Mouse (Mus musculus) left cerebral cortex, postnatal 14 days (tissue): ENCODE measurements around the gene Sparcl1. TPM values are rescaled to one million over a fixed set of nuclear protein-coding genes. Genes with fewer than 3 reads are reported as not detected.

Experiments used
- DNase-seq, 2 experiments: peaks; one replicate each; pipeline ENCODE4 v3.0.0; 2021 to 2022; ENCODE audit warnings: low spot score in 2 of 2, mixed read lengths in 1 of 2
- intact Hi-C: fragments of 180-260 bp; cut with DNase I; formaldehyde crosslinking; loops from one replicate; pipeline ENCODE4 v1.15.1; 2025
- total RNA-seq, 2 experiments: library from RNA; stranded (reverse); gene quantifications; 2 replicates each; pipeline ENCODE4 v1.2.3; 2021

Gene Sparcl1
- total RNA-seq, 2 experiments from 2014 or later = 1,229 to 1,307 TPM

GRCm38 (mm10) chr5:104073602-104074001 lies 39.9 kb downstream of the Sparcl1 start:
- DNase-seq = no peak
- intact Hi-C loops = loop anchor here (2.0 to 5.0 kb wide), 2 partner anchors 39 to 269 kb away; partner anchors contain the start of gene Sparcl1

- intact Hi-C loops = loop anchor here (5.0 kb wide), 1 partner anchor 270 kb away; no protein-coding TSS in a partner anchor
- DNase-seq = peak in 1 of 2 experiments; percentile 42
These were observed 41.2 kb downstream of the Sparcl1 start for GRCm38 (mm10) chr5:104072272-104072886.

GRCm38 (mm10) chr5:104071048-104071447 lies 42.5 kb downstream of the Sparcl1 start:
- intact Hi-C loops = loop anchor here (5.0 kb wide), 1 partner anchor 271 kb away; no protein-coding TSS in a partner anchor
- DNase-seq = no peak

- DNase-seq = no peak
- intact Hi-C loops = no loop called here
These were observed 44.8 kb downstream of the Sparcl1 start for GRCm38 (mm10) chr5:104068751-104069150.

GRCm38 (mm10) chr5:104062773-104063551 lies 50.6 kb downstream of the Sparcl1 start:
- intact Hi-C loops = no loop called here
- no peak for DNase-seq

- intact Hi-C loops = no loop called here
- no peak for DNase-seq
These were observed 51.4 kb downstream of the Sparcl1 start for GRCm38 (mm10) chr5:104061936-104062772.

- intact Hi-C loops = no loop called here
These were observed 53.1 kb downstream of the Sparcl1 start for GRCm38 (mm10) chr5:104060429-104060828.

GRCm38 (mm10) chr5:104059628-104060027 lies 53.9 kb downstream of the Sparcl1 start:
- intact Hi-C loops = no loop called here
- no peak for DNase-seq

More at GRCm38 (mm10) chr5:104060429-104060828, 53.1 kb downstream of the Sparcl1 start:
- DNase-seq = no peak

- intact Hi-C loops = no loop called here
- DNase-seq = peak in 1 of 2 experiments; percentile 51
These were observed 55.5 kb downstream of the Sparcl1 start for GRCm38 (mm10) chr5:104058021-104058420.

- intact Hi-C loops = no loop called here
- DNase-seq = no peak
These were observed 57.2 kb downstream of the Sparcl1 start for GRCm38 (mm10) chr5:104056295-104056694.

GRCm38 (mm10) chr5:104055816-104056215 lies 57.7 kb downstream of the Sparcl1 start:
- intact Hi-C loops = no loop called here

GRCm38 (mm10) chr5:104054938-104055337 lies 58.6 kb downstream of the Sparcl1 start:
- intact Hi-C loops = no loop called here
- DNase-seq = no peak

More at GRCm38 (mm10) chr5:104055816-104056215, 57.7 kb downstream of the Sparcl1 start:
- no peak for DNase-seq

- intact Hi-C loops = no loop called here
- DNase-seq = no peak
These were observed 60.6 kb downstream of the Sparcl1 start for GRCm38 (mm10) chr5:104052956-104053355.

- intact Hi-C loops = no loop called here
These were observed 65.4 kb downstream of the Sparcl1 start for GRCm38 (mm10) chr5:104048139-104048538.

GRCm38 (mm10) chr5:104047200-104048105 lies 66.1 kb downstream of the Sparcl1 start:
- DNase-seq = no peak
- intact Hi-C loops = no loop called here

More at GRCm38 (mm10) chr5:104048139-104048538, 65.4 kb downstream of the Sparcl1 start:
- DNase-seq = no peak

GRCm38 (mm10) chr5:104046256-104047199 lies 67.0 kb downstream of the Sparcl1 start, which contains the start of gene Nudt9:
Gene Nudt9, plus strand, starts transcription at chr5:104046306.
- intact Hi-C loops = no loop called here
- DNase-seq = peak; percentile 98

- intact Hi-C loops = no loop called here
- no peak for DNase-seq
These were observed 69.8 kb downstream of the Sparcl1 start for GRCm38 (mm10) chr5:104043704-104044103.
